Mouse (Mus musculus) heart, adult 2 months (tissue): ENCODE measurements around the gene Hadha. TPM values are rescaled to one million over a fixed set of nuclear protein-coding genes. Genes with fewer than 3 reads are reported as not detected.
A peak's percentile ranks its signal among the peaks of the same experiment; 100 is the strongest.

Experiments used
- DNase-seq, 2 experiments: peaks; one replicate each; pipeline ENCODE4 v3.0.0; 2021
- H3K27ac ChIP-seq: fragments of 200-600 bp; 2 replicates; pipeline ENCODE4 v1.8.1; 2022
- H3K27me3 ChIP-seq: fragments of 200-500 bp; 2 replicates; pipeline ENCODE4 v1.6.1; 2012; ENCODE audit warnings: mild to moderate bottlenecking, low read length, inconsistent platforms, mixed read lengths; ENCODE audit not compliant: control insufficient read depth, insufficient read depth
- H3K36me3 ChIP-seq: fragments of 200-500 bp; 2 replicates; pipeline ENCODE4 v1.6.1; 2012; ENCODE audit warnings: low read length, inconsistent platforms; ENCODE audit not compliant: control insufficient read depth, insufficient read depth
- H3K4me1 ChIP-seq: fragments of 200-500 bp; 2 replicates; pipeline ENCODE4 v1.6.1; 2011; ENCODE audit warnings: low read length; ENCODE audit not compliant: control insufficient read depth, insufficient read depth
- H3K4me3 ChIP-seq: fragments of 200-600 bp; 2 replicates; pipeline ENCODE4 v1.8.1; 2022
- H3K79me2 ChIP-seq: fragments of 200-500 bp; replicated peaks from 2 replicates; pipeline ENCODE4 v1.6.1; 2012; ENCODE audit warnings: mild to moderate bottlenecking, inconsistent platforms, low read length, moderate library complexity, mixed read lengths; ENCODE audit not compliant: control insufficient read depth, insufficient read depth
- H3K9ac ChIP-seq: fragments of 200-500 bp; 2 replicates; pipeline ENCODE4 v1.6.1; 2012; ENCODE audit warnings: low read depth, mild to moderate bottlenecking, control low read depth, inconsistent platforms, low read length, mixed read lengths
- CTCF ChIP-seq: fragments of 200-600 bp; IDR thresholded peaks from 2 replicates; pipeline ENCODE4 v1.8.1; 2022; ENCODE audit warnings: antibody characterized with exemption, mild to moderate bottlenecking, moderate library complexity
- EP300 ChIP-seq: fragments of 200-500 bp; IDR thresholded peaks from 2 replicates; pipeline ENCODE4 v1.6.1; 2011; ENCODE audit warnings: low read depth, low read length, control low read depth; ENCODE audit not compliant: insufficient read depth
- POLR2A ChIP-seq: fragments of 200-500 bp; IDR thresholded peaks from 2 replicates; pipeline ENCODE4 v1.6.1; 2011; ENCODE audit warnings: mild to moderate bottlenecking, low read depth, low read length, control low read depth; ENCODE audit not compliant: insufficient read depth
- WGBS: fragments of 180-500 bp; shearing (Covaris S2); methylation state at CpG from one replicate; pipeline ENCODE4 v1.1.7; 2018; 5-methylcytosine and 5-hydroxymethylcytosine counted together
- intact Hi-C: fragments of 180-260 bp; cut with DNase I; formaldehyde crosslinking; loops from one replicate; pipeline ENCODE4 v1.15.1; 2025
- polyA plus RNA-seq: library from polyadenylated mRNA; depleted of rRNA; stranded (reverse); fragments of >200 nt; gene quantifications from 2 replicates; pipeline ENCODE4 v1.2.3, GENCODE M21; 2012
- total RNA-seq, 2 experiments: library from RNA; stranded (reverse); gene quantifications; 2 replicates each; pipeline ENCODE4 v1.2.3; 2021

The Hadha gene
- total and polyA plus RNA-seq, 3 experiments, result 367 to 1,333 (median 1,174) TPM

DNA sequence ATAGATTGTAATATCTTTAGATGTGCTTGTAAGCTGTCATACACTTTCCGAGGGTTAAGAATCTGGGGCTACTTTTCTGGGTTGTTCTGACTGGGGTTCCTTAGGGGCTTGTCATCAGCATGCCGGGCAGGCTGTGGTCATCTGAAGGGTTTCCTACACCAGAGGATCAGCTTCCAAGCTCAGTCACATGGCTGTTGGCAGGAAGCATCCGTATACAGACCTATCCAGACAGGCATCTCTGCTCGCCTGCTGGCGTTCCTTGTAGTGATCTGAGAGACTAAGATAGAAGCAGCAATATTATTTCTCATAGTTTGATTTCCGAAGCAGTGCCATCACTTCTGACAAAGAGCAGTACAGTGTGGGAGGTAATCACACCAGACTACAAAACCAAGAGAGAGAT lies 4.6 kb upstream of the Hadha start:
- Histone ChIP-seq H3K4me3 (peak overlapping the region; percentile 17; the same call in 1 of the 2 replicates), H3K79me2 (peaks cover 4% of the 10 kb centered on the region), H3K4me1 (peaks cover 5% of the 10 kb centered on the region), H3K27me3 (no peaks in the 10 kb centered on the region), H3K27ac (peak overlapping the region; percentile 98), H3K36me3 (peaks cover 22% of the 10 kb centered on the region), H3K9ac (no peak overlapping the region)
- 29% methylated on average over 6 of the region's 6 CpGs for WGBS
- TF ChIP-seq POLR2A (no peak), CTCF (no peak), EP300 (no peak)
- intact Hi-C loops, result loop anchor here (5.0 kb wide), 1 partner anchor 73 kb away; the partner anchor contains the start of gene Selenoi
- peak in 1 of 2 experiments; percentile 65 for DNase-seq

DNA sequence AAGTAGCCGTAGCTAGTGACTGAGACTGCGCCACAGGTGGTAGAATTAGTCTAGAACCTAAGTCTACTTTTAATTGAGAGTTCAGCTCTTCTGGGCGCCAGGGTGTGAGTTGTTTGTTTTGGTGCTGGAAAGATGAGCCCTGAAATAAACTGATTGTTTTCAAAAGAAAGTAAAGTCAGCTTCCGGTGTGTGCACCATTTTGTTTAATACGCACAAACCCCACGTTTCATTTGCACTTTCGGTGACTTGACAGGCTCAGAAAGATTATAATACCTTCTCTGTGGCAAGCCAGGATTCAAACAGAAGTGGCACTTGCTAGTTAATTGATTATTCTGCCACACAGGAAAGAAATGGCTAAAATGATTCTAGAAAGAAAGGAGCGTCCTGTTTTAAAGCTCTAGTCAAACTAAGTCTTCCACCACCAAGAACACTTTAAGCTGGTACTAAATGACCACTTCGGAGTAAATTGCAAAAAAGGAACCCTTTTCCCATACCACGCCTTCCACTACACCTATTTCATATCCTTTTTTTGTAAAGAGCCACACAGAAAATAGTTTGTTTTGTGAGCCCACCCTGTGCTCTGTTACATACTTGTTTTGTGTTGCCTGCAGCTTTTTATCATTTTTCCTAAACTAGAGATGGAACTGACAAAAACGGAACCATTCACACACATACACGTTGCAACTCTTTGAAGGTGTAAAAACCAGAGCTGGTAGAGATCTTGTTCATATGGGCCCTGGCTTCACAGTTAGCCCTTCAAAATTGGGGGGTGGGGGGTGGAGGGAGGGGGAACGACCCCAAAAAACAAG lies 1.1 kb upstream of the Hadha start:
- H3K4me3 ChIP-seq, result peak overlapping the region; percentile 92
- peaks cover 3% of the 10 kb centered on the region for H3K4me1 ChIP-seq
- WGBS, result 12% methylated on average over 13 of the region's 13 CpGs

DNA sequence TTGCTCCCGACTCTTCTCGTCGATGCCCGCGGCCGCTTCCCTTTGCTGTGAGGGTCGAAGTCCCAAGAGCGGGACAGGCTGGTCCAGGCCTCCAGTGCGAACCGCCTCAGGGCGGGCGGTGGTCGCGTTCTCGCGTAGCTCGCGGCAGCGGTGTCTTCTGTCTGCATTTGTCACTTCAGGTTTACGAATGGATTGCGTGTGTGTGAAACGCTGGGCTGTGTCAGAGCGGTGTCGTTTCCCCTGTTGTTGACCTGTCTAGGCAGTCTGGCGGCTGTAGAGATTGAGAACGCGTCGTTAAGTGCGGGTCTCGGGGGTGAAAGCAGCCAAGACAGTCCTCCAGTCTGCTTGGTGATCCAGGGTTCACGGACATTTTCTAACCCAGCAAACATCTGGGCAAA lies 432 bp upstream of the Hadha start:
- intact Hi-C loops, result loop anchor here (5.0 kb wide), 1 partner anchor 77 kb away; the partner anchor contains the start of gene Selenoi
- Histone ChIP-seq H3K9ac (peak overlapping the region; percentile 92), H3K4me1 (peaks cover 3% of the 10 kb centered on the region), H3K4me3 (peak overlapping the region; percentile 92), H3K36me3 (peaks cover 17% of the 10 kb centered on the region), H3K27ac (peak overlapping the region; percentile 98), H3K79me2 (peaks cover 5% of the 10 kb centered on the region), H3K27me3 (no peaks in the 10 kb centered on the region)
- DNase-seq, result no peak
- under 1% methylated on average over 31 of the region's 31 CpGs for WGBS
- TF ChIP-seq POLR2A (no peak), CTCF (no peak), EP300 (no peak)

More for the DNA sequence above, 1.1 kb upstream of the Hadha start:
- intact Hi-C loops, result loop anchor here (5.0 kb wide), 1 partner anchor 76 kb away; the partner anchor contains the start of gene Selenoi
- no peaks in the 10 kb centered on the region for H3K27me3 ChIP-seq
- no peak for DNase-seq
- H3K36me3 ChIP-seq, result peaks cover 15% of the 10 kb centered on the region
- 0 out of 2 replicates have a peak, but pooled peaks have one; percentile 11 for TF ChIP-seq CTCF
- no peak for TF ChIP-seq EP300
- 0 out of 2 replicates have a peak, but pooled peaks have one; percentile 18 for TF ChIP-seq POLR2A
- H3K9ac ChIP-seq, result peak overlapping the region; percentile 92
- H3K79me2 ChIP-seq, result peaks cover 7% of the 10 kb centered on the region
- H3K27ac ChIP-seq, result peak overlapping the region; percentile 98

DNA sequence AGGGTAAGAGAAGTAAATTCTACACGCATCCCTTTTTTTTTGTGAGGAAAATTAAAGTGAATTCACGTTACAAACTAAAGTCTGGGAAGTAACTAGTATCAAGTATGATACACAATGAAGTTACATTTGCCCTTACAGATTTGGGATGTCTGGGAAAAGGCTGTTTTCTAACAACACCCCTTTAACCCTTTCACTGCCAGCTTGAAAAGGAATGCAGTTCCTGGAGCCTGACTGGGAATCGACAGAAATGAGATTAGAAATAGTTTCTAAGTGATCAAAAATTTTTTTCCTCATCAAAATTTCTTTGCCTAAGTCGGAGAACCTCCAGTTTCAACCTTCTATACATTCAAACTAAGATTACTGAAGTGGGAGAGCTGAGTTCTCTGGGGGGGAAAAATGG lies 949 bp downstream of the Hadha start:
- 12% methylated on average over 4 of the region's 4 CpGs for WGBS

DNA sequence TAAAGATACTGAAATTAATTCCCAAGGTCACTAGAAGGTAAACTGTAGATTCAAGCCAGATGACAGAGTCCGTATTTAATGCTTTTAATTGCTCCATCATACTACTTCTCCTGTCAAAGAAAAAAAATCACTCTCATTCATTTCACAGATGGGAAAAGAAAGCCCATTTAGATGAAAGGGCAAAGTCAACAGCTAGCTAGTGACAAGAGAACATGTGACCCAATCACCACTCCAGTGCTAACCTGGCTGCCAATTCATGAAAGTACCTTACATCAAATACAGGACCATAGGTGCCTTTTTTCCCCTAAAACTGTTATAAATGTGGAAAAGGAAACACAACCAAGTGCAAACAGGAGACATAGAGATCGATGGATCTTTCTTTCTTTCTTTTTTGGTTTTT lies 1.7 kb downstream of the Hadha start:
- 69% methylated on average over 2 of the region's 2 CpGs for WGBS
- intact Hi-C loops, result no loop called here
- no peak for TF ChIP-seq EP300
- TF ChIP-seq CTCF, result no peak
- TF ChIP-seq POLR2A, result no peak
- Histone ChIP-seq H3K27me3 (no peaks in the 10 kb centered on the region), H3K79me2 (peaks cover 6% of the 10 kb centered on the region; the same call in 1 of the 2 replicates), H3K4me1 (peaks cover 4% of the 10 kb centered on the region), H3K27ac (peak overlapping the region; percentile 98), H3K36me3 (peaks cover 27% of the 10 kb centered on the region), H3K9ac (no peak overlapping the region), H3K4me3 (peak overlapping the region; percentile 92; the same call in 1 of the 2 replicates)
- no peak for DNase-seq

More for the DNA sequence above, 949 bp downstream of the Hadha start:
- TF ChIP-seq CTCF (no peak), EP300 (no peak), POLR2A (no peak)
- peaks cover 2% of the 10 kb centered on the region for H3K4me1 ChIP-seq
- DNase-seq, result no peak
- no peaks in the 10 kb centered on the region for H3K27me3 ChIP-seq
- intact Hi-C loops, result no loop called here
- H3K9ac ChIP-seq, result peak overlapping the region; percentile 93
- peaks cover 27% of the 10 kb centered on the region for H3K36me3 ChIP-seq
- H3K79me2 ChIP-seq, result peaks cover 6% of the 10 kb centered on the region; the same call in 1 of the 2 replicates
- H3K4me3 ChIP-seq, result peak overlapping the region; percentile 92
- H3K27ac ChIP-seq, result peak overlapping the region; percentile 98
